9 mouse cellular contexts compared by ENCODE assay signal in the genomic region with DNA sequence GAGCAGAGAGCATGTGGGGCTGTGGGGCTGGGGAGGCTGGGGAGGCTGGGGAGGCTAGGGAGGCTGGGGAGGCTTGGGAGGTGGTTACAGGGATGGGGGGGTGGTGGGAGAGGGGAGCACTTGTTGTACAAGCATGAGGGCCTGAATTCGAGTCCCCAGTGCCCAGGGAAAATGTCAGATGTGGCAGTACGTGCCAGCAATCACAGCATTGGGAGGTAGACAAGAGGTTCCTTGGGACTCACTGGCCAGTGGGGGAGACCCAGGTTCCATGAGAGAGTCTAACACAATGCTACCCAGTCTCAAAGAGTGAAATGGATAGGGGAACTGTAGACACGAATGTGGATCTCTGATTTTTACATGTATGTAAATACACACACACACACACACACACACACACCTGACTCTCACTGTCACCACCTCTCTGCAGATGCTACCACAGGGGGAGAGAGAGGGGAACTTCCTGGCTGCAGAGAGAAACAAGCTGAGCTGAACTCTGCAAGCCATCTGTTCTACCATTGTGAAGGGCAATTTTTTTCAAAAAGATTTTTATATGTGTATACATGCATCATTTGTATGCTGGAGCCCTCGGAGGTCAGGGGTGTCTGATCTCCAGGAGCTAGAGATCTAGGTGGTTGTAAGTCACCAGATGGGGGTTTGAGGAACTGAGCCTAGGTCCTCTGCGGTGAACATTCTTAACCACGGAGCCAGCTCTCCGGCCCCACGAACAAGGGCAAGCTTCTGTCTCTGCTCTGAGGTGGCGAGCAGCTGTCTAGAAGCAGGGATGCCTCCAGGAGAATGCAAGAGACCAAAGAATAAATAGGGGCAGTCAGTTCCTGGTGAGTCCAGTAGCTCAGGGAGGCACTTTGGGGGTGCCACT. TPM values are rescaled to one million over a fixed set of nuclear protein-coding genes. Genes with fewer than 3 reads are reported as not detected.
DNase-seq lines count a peak whose midpoint lies in the region; ATAC-seq lines count a peak whose summit lies in the region.
"Had no signal": no experiment of that assay in that cellular context is flagged by ENCODE, and none has a peak within 500 bp of the region (broad histone marks: within the 10 kb centered on the region; RNA-seq: fewer than 3 reads in every experiment).

No protein-coding gene starts in this region.

- H3K9ac ChIP-seq in heart, embryonic 13.5 days: 0 out of 2 replicates have a peak overlapping the region, but pooled peaks have one; percentile 19

- no peak for ATAC-seq in heart, embryonic 13.5 days (ENCODE audit: extremely low read depth, insufficient number of reproducible peaks, low FRiP score, low TSS enrichment)
- peak; percentile 48 for ATAC-seq in CD4-positive, CD25-positive, alpha-beta regulatory T cell, adult 4 months
- peak; percentile 67 for ATAC-seq in granulocyte monocyte progenitor cell, adult 5-6 weeks (replicated peaks; ENCODE audit: poor library complexity, severe bottlenecking)

- peaks cover 3% of the 10 kb centered on the region; the same call in 1 of the 2 replicates for H3K4me1 ChIP-seq in heart, embryonic 13.5 days

- WGBS in heart, embryonic 13.5 days: 69% methylated on average over 9 of the region's 9 CpGs

- no peak overlapping the region for H3K27ac ChIP-seq in heart, embryonic 13.5 days (replicated peaks)

- H3K27me3 ChIP-seq in heart, embryonic 13.5 days (replicated peaks): no peaks in the 10 kb centered on the region

- DNase-seq in heart, adult 9 months (ENCODE audit: low spot score in 2 of 2): no peak
- DNase-seq in spleen, adult 12 weeks (ENCODE audit: low spot score): peak; percentile 29
- DNase-seq in kidney, postnatal 10 days: no peak
- DNase-seq in kidney, adult 9 months: no peak
- DNase-seq in ovary, adult 18-20 months (ENCODE audit: low spot score): no peak

- no peaks in the 10 kb centered on the region for H3K36me3 ChIP-seq in heart, embryonic 13.5 days

- no peaks in the 10 kb centered on the region for H3K9me3 ChIP-seq in heart, embryonic 13.5 days

- no peak overlapping the region for H3K4me3 ChIP-seq in heart, embryonic 13.5 days
- H3K4me3 ChIP-seq: myocyte had no signal

- no peak overlapping the region for H3K4me2 ChIP-seq in heart, embryonic 13.5 days

RNA-seq across cellular contexts. Expression of gene Hvcn1, which starts 28.0 kb away (rescaled TPM):
- polyA plus RNA-seq in heart, embryonic 13.5 days (2015; fragmentation: Nextera tagmentation; extraction: Ambion mirVana): 1.9 and 2.7 TPM in 2 replicates
- 100 to 1,000 TPM in 1 of 2 experiments, 10 to 100 TPM in 1; 51.8 to 108 TPM for polyA plus RNA-seq in CD4-positive, CD25-positive, alpha-beta regulatory T cell, adult 4 months (2017; shearing (Covaris generic))
- 53.8 and 59.5 TPM in 2 replicates for total RNA-seq in granulocyte monocyte progenitor cell, adult 5-6 weeks (2014; fragmentation: Nextera tagmentation)
- total RNA-seq in granulocyte monocyte progenitor cell, adult 5-6 weeks (2017): 66.8 and 84.3 TPM in 2 replicates

RNA-seq across cellular contexts. Expression of gene Tctn1, which starts 29.7 kb away (rescaled TPM):
- 2.5 and 2.8 TPM in 2 replicates for polyA plus RNA-seq in heart, embryonic 13.5 days (2015; fragmentation: Nextera tagmentation; extraction: Ambion mirVana)
- 1 to 10 TPM; 1.1 to 2.0 TPM for polyA plus RNA-seq in CD4-positive, CD25-positive, alpha-beta regulatory T cell, adult 4 months (2017; shearing (Covaris generic))
- total RNA-seq in granulocyte monocyte progenitor cell, adult 5-6 weeks (2014; fragmentation: Nextera tagmentation): 7.2 and 9.3 TPM in 2 replicates
- total RNA-seq in granulocyte monocyte progenitor cell, adult 5-6 weeks (2017): 1.8 and 4.3 TPM in 2 replicates

RNA-seq across cellular contexts. Expression of gene Pptc7, which starts 49.6 kb away (rescaled TPM):
- polyA plus RNA-seq in heart, embryonic 13.5 days (2015; fragmentation: Nextera tagmentation; extraction: Ambion mirVana): 9.1 and 9.7 TPM in 2 replicates
- 10 to 100 TPM; 17.8 to 18.7 TPM for polyA plus RNA-seq in CD4-positive, CD25-positive, alpha-beta regulatory T cell, adult 4 months (2017; shearing (Covaris generic))
- 12.0 and 14.8 TPM in 2 replicates for total RNA-seq in granulocyte monocyte progenitor cell, adult 5-6 weeks (2014; fragmentation: Nextera tagmentation)
- total RNA-seq in granulocyte monocyte progenitor cell, adult 5-6 weeks (2017): 17.2 TPM in 2 replicates

Comparison
In these comparisons a context has a peak if more than half of its experiments do, and no peak if none do; other contexts are left out.
1. RNA of gene Hvcn1, which starts 28.0 kb away (polyA plus RNA-seq): 51.8 to 108 TPM in CD4-positive, CD25-positive, alpha-beta regulatory T cell, adult 4 months; 1.9 to 2.7 TPM in heart, embryonic 13.5 days; every median in the first group is over 10 times any median in the second.